Comparison of ENCODE assay signal across 11 mouse cellular contexts in the genomic region with DNA sequence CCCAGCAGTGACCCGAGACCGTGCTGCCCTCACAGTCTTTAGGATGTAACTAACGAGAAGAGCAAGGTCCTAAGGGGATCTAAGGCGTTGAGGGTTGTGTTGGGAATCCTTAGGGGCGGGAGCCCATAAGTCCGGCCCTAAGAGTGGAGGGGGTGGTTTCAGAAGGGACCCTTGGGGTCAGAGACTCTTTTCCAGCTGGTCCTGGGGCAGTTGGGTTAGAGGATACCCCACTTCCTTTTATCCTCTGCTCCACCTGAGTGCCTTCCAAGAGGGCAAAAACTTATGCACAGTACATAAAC. TPM values are rescaled to one million over a fixed set of nuclear protein-coding genes. Genes with fewer than 3 reads are reported as not detected.
DNase-seq lines count a peak whose midpoint lies in the region; ATAC-seq and TF ChIP-seq lines count a peak whose summit lies in the region.
"Had no signal": no experiment of that assay in that cellular context is flagged by ENCODE, and none has a peak within 500 bp of the region (broad histone marks: within the 10 kb centered on the region; RNA-seq: fewer than 3 reads in every experiment).

No protein-coding gene starts in this region.

- ATAC-seq in heart, embryonic 11.5 days (replicated peaks; ENCODE audit: insufficient number of reproducible peaks, low FRiP score, low TSS enrichment) = no peak
- ATAC-seq in hindbrain, embryonic 11.5 days (ENCODE audit: low FRiP score) = peak; percentile 4
- no peak for ATAC-seq in midbrain, embryonic 11.5 days (ENCODE audit: low FRiP score)

- H3K9ac ChIP-seq in heart, embryonic 11.5 days (ENCODE audit: low read depth, low read length) = no peak overlapping the region
- no peak overlapping the region for H3K9ac ChIP-seq in ES-Bruce4 (ENCODE audit: low read depth, poor library complexity, severe bottlenecking)
- H3K9ac ChIP-seq in hindbrain, embryonic 11.5 days (ENCODE audit: low read depth, low read length) = 0 out of 2 replicates have a peak overlapping the region, but pooled peaks have one; percentile 19
- H3K9ac ChIP-seq in midbrain, embryonic 11.5 days (ENCODE audit: low read length) = no peak overlapping the region

- intact Hi-C loops in left cerebral cortex, postnatal 4 days (cut with DNase I) = no loop called here

- TF ChIP-seq CTCF in ES-Bruce4 (IDR thresholded peaks at IDR 0.05; ENCODE audit: low read depth, low read length) = no peak

- 0 out of 2 replicates have a peak, but pooled peaks cover 3% of the 10 kb centered on the region for H3K4me1 ChIP-seq in heart, embryonic 11.5 days (ENCODE audit: control insufficient read depth, insufficient read depth, low read length)
- no peaks in the 10 kb centered on the region for H3K4me1 ChIP-seq in ES-Bruce4 (ENCODE audit: control insufficient read depth, insufficient read depth, low read length)
- peaks cover 25% of the 10 kb centered on the region for H3K4me1 ChIP-seq in hindbrain, embryonic 11.5 days (replicated peaks; ENCODE audit: control insufficient read depth, insufficient read depth, low read length)
- peaks cover 55% of the 10 kb centered on the region for H3K4me1 ChIP-seq in midbrain, embryonic 11.5 days (ENCODE audit: control insufficient read depth, insufficient read depth, low read length)

- 3% methylated on average over 6 of the region's 6 CpGs for WGBS in heart, embryonic 11.5 days (ENCODE audit: insufficient replicate concordance)
- 2% methylated on average over 6 of the region's 6 CpGs for WGBS in hindbrain, embryonic 11.5 days
- WGBS in midbrain, embryonic 11.5 days = under 1% methylated on average over 6 of the region's 6 CpGs

- no peaks in the 10 kb centered on the region for H3K36me3 ChIP-seq in heart, embryonic 11.5 days (ENCODE audit: control insufficient read depth, insufficient read depth, low read length)
- no peaks in the 10 kb centered on the region for H3K36me3 ChIP-seq in ES-Bruce4 (ENCODE audit: control insufficient read depth, insufficient read depth, low read length, poor library complexity, severe bottlenecking)
- H3K36me3 ChIP-seq in hindbrain, embryonic 11.5 days (ENCODE audit: control insufficient read depth, insufficient read depth, low read length) = no peaks in the 10 kb centered on the region
- H3K36me3 ChIP-seq in midbrain, embryonic 11.5 days (ENCODE audit: control insufficient read depth, insufficient read depth, low read length) = no peaks in the 10 kb centered on the region

- H3K27me3 ChIP-seq in heart, embryonic 11.5 days (ENCODE audit: control insufficient read depth, insufficient read depth, low read length) = peaks cover 86% of the 10 kb centered on the region
- peaks cover 10% of the 10 kb centered on the region for H3K27me3 ChIP-seq in ES-Bruce4 (ENCODE audit: control insufficient read depth, insufficient read depth, low read length, poor library complexity, severe bottlenecking)
- H3K27me3 ChIP-seq in hindbrain, embryonic 11.5 days (ENCODE audit: control insufficient read depth, insufficient read depth, low read length) = peaks cover 18% of the 10 kb centered on the region
- peaks cover 72% of the 10 kb centered on the region for H3K27me3 ChIP-seq in midbrain, embryonic 11.5 days (ENCODE audit: control insufficient read depth, insufficient read depth, low read length)

- H3K9me3 ChIP-seq in heart, embryonic 11.5 days (replicated peaks; ENCODE audit: control insufficient read depth, low read length) = 0 out of 2 replicates have a peak, but pooled peaks cover 3% of the 10 kb centered on the region
- no peaks in the 10 kb centered on the region for H3K9me3 ChIP-seq in ES-Bruce4 (replicated peaks; ENCODE audit: control insufficient read depth, insufficient read depth, low read length, poor library complexity, severe bottlenecking)
- no peaks in the 10 kb centered on the region for H3K9me3 ChIP-seq in hindbrain, embryonic 11.5 days (ENCODE audit: control insufficient read depth, low read length)
- H3K9me3 ChIP-seq in midbrain, embryonic 11.5 days (ENCODE audit: control insufficient read depth, low read length) = no peaks in the 10 kb centered on the region

- no peak for TF ChIP-seq POLR2A in ES-Bruce4 (IDR thresholded peaks at IDR 0.05; ENCODE audit: insufficient read depth, low read length)

- no peak overlapping the region for H3K27ac ChIP-seq in heart, embryonic 11.5 days (ENCODE audit: low read depth, low read length)
- H3K27ac ChIP-seq in ES-Bruce4 (ENCODE audit: insufficient read depth, low read length) = no peak overlapping the region
- peak overlapping the region; percentile 81 for H3K27ac ChIP-seq in hindbrain, embryonic 11.5 days (ENCODE audit: low read depth, low read length)
- H3K27ac ChIP-seq in midbrain, embryonic 11.5 days (ENCODE audit: low read depth, low read length) = no peak overlapping the region
- H3K27ac ChIP-seq: macrophage had no signal

- TF ChIP-seq EP300 in ES-Bruce4 (IDR thresholded peaks at IDR 0.05; ENCODE audit: insufficient read depth, low read depth, low read length) = no peak

- no peak for DNase-seq in heart, postnatal 4 days
- no peak for DNase-seq in hindbrain, embryonic 11.5 days (ENCODE audit: low spot score)
- DNase-seq in midbrain, embryonic 11.5 days (ENCODE audit: low spot score, missing footprints) = peak; percentile 93
- no peak for DNase-seq in cerebellum, postnatal 14 days
- DNase-seq in left cerebral cortex, postnatal 4 days = no peak
- DNase-seq in ovary, postnatal 36 days (ENCODE audit: low spot score) = no peak
- DNase-seq: thymus, postnatal 36 days had no signal

- H3K4me2 ChIP-seq in heart, embryonic 11.5 days = peak overlapping the region; percentile 63
- H3K4me2 ChIP-seq in hindbrain, embryonic 11.5 days (replicated peaks; ENCODE audit: low read depth, low read length) = peak overlapping the region; percentile 60
- peak overlapping the region; percentile 58 for H3K4me2 ChIP-seq in midbrain, embryonic 11.5 days

- H3K4me3 ChIP-seq in heart, embryonic 11.5 days (ENCODE audit: low read depth, low read length) = no peak overlapping the region; the same call in 1 of the 2 replicates
- peak overlapping the region; percentile 23; the same call in 1 of the 2 replicates for H3K4me3 ChIP-seq in ES-Bruce4 (ENCODE audit: low read depth, low read length)
- peak overlapping the region; percentile 25; the same call in 1 of the 2 replicates for H3K4me3 ChIP-seq in hindbrain, embryonic 11.5 days (ENCODE audit: low read depth, low read length)
- no peak overlapping the region for H3K4me3 ChIP-seq in midbrain, embryonic 11.5 days (ENCODE audit: low read depth, low read length)

RNA-seq across cellular contexts. Expression of a gene that starts 12.9 kb away (rescaled TPM):
- 0.14 TPM in 1 of 2 replicates, not detected in the other for polyA plus RNA-seq in heart, embryonic 11.5 days (2014; fragmentation: Nextera tagmentation; extraction: Ambion mirVana)
- not detected for total RNA-seq in heart, postnatal 4 days (2021)
- not detected in 2 replicates for polyA plus RNA-seq in ES-Bruce4 (2011; ENCODE audit: insufficient read depth, insufficient read length, low read depth, missing spikeins)
- polyA plus RNA-seq in hindbrain, embryonic 11.5 days (2014; fragmentation: Nextera tagmentation; extraction: Ambion mirVana) = 106 and 139 TPM in 2 replicates
- polyA plus RNA-seq in midbrain, embryonic 11.5 days (2014; fragmentation: Nextera tagmentation; extraction: Ambion mirVana) = 6.1 and 8.0 TPM in 2 replicates
- 1 to 10 TPM; 2.3 to 2.5 TPM for total RNA-seq in left cerebral cortex, postnatal 4 days (2021)
- total RNA-seq: layer of hippocampus, adult 8-10 months had no signal
- polyA plus RNA-seq: macrophage had no signal

RNA-seq across cellular contexts. Expression of a gene that starts 20.6 kb away (rescaled TPM):
- 0.24 and 0.54 TPM in 2 replicates for polyA plus RNA-seq in heart, embryonic 11.5 days (2014; fragmentation: Nextera tagmentation; extraction: Ambion mirVana)
- total RNA-seq in heart, postnatal 4 days (2021) = under 1 TPM in 1 of 2 experiments, not detected in 1; 0.34 TPM
- 0.84 and 0.91 TPM in 2 replicates for polyA plus RNA-seq in ES-Bruce4 (2011; ENCODE audit: insufficient read depth, insufficient read length, low read depth, missing spikeins)
- polyA plus RNA-seq in hindbrain, embryonic 11.5 days (2014; fragmentation: Nextera tagmentation; extraction: Ambion mirVana) = 11.2 and 12.1 TPM in 2 replicates
- 7.6 and 8.8 TPM in 2 replicates for polyA plus RNA-seq in midbrain, embryonic 11.5 days (2014; fragmentation: Nextera tagmentation; extraction: Ambion mirVana)
- total RNA-seq in left cerebral cortex, postnatal 4 days (2021) = 100 to 1,000 TPM; 185 to 208 TPM
- polyA plus RNA-seq: macrophage had no signal

RNA-seq across cellular contexts. Expression of a gene that starts 25.3 kb away (rescaled TPM):
- polyA plus RNA-seq in heart, embryonic 11.5 days (2014; fragmentation: Nextera tagmentation; extraction: Ambion mirVana) = 37.3 and 42.1 TPM in 2 replicates
- total RNA-seq in heart, postnatal 4 days (2021) = 10 to 100 TPM; 45.3 to 45.8 TPM
- polyA plus RNA-seq in ES-Bruce4 (2011; ENCODE audit: insufficient read depth, insufficient read length, low read depth, missing spikeins) = 36.3 and 38.3 TPM in 2 replicates
- polyA plus RNA-seq in hindbrain, embryonic 11.5 days (2014; fragmentation: Nextera tagmentation; extraction: Ambion mirVana) = 58.1 and 67.4 TPM in 2 replicates
- 58.9 and 62.6 TPM in 2 replicates for polyA plus RNA-seq in midbrain, embryonic 11.5 days (2014; fragmentation: Nextera tagmentation; extraction: Ambion mirVana)
- total RNA-seq in left cerebral cortex, postnatal 4 days (2021) = 10 to 100 TPM; 55.1 to 58.0 TPM

RNA-seq across cellular contexts. Expression of a gene that starts 25.6 kb away (rescaled TPM):
- polyA plus RNA-seq in heart, embryonic 11.5 days (2014; fragmentation: Nextera tagmentation; extraction: Ambion mirVana) = 31.9 and 34.3 TPM in 2 replicates
- total RNA-seq in heart, postnatal 4 days (2021) = 10 to 100 TPM; 14.6 to 17.9 TPM
- 22.3 and 25.4 TPM in 2 replicates for polyA plus RNA-seq in ES-Bruce4 (2011; ENCODE audit: insufficient read depth, insufficient read length, low read depth, missing spikeins)
- 47.0 and 49.9 TPM in 2 replicates for polyA plus RNA-seq in hindbrain, embryonic 11.5 days (2014; fragmentation: Nextera tagmentation; extraction: Ambion mirVana)
- polyA plus RNA-seq in midbrain, embryonic 11.5 days (2014; fragmentation: Nextera tagmentation; extraction: Ambion mirVana) = 36.3 and 43.1 TPM in 2 replicates
- 10 to 100 TPM; 32.3 to 33.9 TPM for total RNA-seq in left cerebral cortex, postnatal 4 days (2021)

RNA-seq across cellular contexts. Expression of a gene that starts 31.4 kb away (rescaled TPM):
- polyA plus RNA-seq in heart, embryonic 11.5 days (2014; fragmentation: Nextera tagmentation; extraction: Ambion mirVana) = not detected in 2 replicates
- total RNA-seq in heart, postnatal 4 days (2021) = not detected
- polyA plus RNA-seq in ES-Bruce4 (2011; ENCODE audit: insufficient read depth, insufficient read length, low read depth, missing spikeins) = not detected in 2 replicates
- polyA plus RNA-seq in hindbrain, embryonic 11.5 days (2014; fragmentation: Nextera tagmentation; extraction: Ambion mirVana) = 0.27 TPM in 1 of 2 replicates, not detected in the other
- polyA plus RNA-seq in midbrain, embryonic 11.5 days (2014; fragmentation: Nextera tagmentation; extraction: Ambion mirVana) = not detected in 2 replicates
- total RNA-seq in left cerebral cortex, postnatal 4 days (2021) = not detected
- polyA plus RNA-seq: macrophage had no signal

Comparison
In these comparisons a context has a peak if more than half of its experiments do, and no peak if none do; other contexts are left out.
1. H3K4me3 ChIP-seq: peak in ES-Bruce4 (single experiment) and hindbrain, embryonic 11.5 days (single experiment); none in heart, embryonic 11.5 days (single experiment) and midbrain, embryonic 11.5 days (single experiment).
2. RNA of a gene that starts 12.9 kb away (polyA plus RNA-seq): 106 to 139 TPM in hindbrain, embryonic 11.5 days; 6.1 to 8.0 TPM in midbrain, embryonic 11.5 days, not detected in ES-Bruce4 and 0.14 TPM in heart, embryonic 11.5 days; every median in the first group is over 10 times any median in the second.
3. Peak in every context shown above with its lines, with median percentiles within 50 percentile points of each other: H3K4me2 ChIP-seq.